Mouse (Mus musculus) adrenal gland, postnatal 14 days (tissue): ENCODE data around the gene Rhobtb1. TPM values are rescaled to one million over a fixed set of nuclear protein-coding genes. Genes with fewer than 3 reads are reported as not detected.
A peak's percentile ranks its signal among the peaks of the same experiment; 100 is the strongest.

Source experiments
- DNase-seq: peaks from one replicate; pipeline ENCODE4 v3.0.0; 2021; ENCODE audit warnings: mixed read lengths
- total RNA-seq: library from RNA; stranded (reverse); gene quantifications from 2 replicates; pipeline ENCODE4 v1.2.3, GENCODE M21; 2021

The Rhobtb1 gene
- total RNA-seq, 1 experiment from 2014 or later: 15.8 TPM

DNA sequence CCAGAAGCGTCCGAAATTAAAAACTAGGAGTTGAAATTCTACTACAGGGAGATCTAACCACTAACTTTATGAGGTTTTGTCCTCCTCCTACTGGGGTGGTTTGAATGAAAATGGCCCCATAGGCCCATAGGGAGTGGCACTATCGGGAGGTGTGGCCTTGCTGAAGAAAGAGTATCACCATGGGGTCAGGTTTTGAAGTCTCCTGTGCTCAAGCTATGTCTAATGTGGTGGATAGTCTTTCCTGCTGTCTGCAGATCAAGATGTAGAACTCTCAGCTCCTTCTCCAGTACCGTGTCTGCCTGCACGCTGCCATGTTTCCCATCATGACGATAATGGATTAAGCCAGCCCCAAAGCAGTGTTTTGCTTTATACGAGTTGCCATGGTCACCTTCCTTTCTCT is 173.6 kb downstream of the Rhobtb1 start:
- DNase-seq: no peak

DNA sequence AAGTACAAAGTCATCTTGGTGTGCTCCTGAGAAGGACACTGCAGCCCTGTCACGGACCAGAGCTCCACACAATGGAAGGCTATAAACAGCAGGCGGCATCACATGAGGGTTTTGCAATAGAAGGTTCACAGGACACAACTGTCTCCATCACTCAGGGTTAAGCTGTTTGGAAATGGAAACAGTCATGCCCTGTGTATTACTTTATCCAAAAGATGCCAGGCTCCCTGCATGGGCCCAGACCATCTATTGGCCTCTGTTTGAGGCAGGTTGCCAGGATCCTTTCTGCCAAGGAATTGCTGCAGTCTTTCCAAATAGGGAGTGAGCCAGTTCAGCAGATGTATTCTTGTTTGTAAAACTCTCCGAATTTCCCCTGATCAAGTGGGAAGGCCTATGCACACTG is 175.2 kb downstream of the Rhobtb1 start:
- peak; percentile 60 for DNase-seq

DNA sequence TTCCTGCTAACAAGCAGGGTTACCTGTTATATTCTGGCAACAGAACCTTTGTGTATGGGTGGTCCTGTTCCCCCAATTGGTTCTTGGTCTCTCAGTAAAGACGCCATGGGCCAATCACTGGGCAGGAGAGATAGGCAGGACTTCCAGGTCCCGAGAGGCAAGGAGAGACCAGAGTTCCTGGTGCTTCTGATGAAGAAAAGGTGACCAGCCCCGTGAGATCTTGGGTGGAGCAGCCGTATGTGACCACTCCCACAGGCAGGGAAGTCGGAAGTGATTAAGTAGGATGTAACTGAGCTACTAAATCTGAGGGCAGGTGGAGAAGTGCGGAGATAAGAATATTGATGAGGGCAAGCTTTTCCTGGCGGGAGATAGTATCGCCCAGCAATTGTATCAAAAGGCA is 176.1 kb downstream of the Rhobtb1 start:
- no peak for DNase-seq

DNA sequence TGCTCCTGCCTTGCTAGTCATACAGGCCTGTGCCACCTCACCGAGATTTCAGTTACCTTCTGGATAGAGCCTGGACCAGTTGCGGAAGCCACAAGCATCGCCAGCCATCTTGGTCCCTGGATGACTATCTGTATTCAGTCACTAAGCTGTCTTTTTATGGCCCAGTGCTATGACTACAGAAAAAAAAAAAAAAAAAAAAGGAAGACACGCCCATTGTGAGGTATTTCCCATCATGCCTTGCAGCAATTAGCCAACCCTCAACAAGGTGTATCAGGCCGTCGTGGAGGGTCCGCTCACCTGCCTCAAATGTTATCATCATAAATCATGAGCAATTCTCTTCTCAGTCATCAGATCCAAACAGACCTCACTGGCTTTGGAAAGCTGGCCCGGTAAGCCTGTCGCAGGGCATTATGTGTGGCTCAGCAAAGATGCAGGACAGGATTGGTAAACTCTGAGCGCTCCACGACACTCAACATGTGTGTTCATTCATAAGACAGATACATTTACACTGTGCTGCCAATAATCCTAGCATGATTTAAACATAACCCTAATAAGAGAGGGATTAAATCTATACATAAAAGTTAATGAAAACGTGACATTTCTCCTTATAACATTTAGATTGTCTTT is 176.9 kb downstream of the Rhobtb1 start:
- no peak for DNase-seq

DNA sequence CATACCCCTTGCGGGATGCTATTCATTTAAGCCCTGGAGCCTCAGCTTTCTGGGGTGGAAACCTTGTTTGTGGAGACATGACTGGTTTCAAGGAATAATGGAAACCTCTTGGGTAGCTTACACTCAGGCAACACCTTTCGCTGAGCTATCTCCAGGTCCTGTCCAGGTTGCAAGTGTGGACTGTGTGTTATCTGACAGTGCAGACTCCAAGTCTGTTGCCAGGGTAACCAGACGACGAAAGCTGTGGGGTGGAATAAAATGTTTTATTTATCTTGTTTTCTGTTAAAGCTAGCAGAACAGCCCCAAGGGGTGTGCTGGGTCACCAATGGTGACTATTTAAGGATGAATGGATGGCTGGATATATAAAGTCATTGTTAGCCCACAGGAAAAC is 177.4 kb downstream of the Rhobtb1 start:
- DNase-seq: no peak

DNA sequence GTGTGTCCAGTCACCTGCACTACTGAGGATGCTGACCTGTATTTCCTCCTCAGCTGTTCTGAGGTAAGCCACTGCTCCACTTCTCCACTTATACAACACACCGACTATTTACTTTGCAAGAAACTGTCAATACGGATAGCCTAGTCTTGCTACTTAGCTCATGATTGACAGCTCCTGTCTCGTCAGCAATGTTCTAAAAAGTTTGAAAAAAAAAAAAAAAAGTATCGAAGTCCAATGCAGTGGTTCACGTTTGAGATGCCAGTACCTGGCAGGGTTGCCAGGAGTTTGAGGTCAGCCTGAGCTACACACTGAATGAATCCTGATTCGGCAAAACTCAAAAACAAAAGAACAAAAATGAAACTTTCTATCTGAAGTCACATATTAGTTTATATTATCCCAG is 180.0 kb downstream of the Rhobtb1 start:
- DNase-seq: no peak

DNA sequence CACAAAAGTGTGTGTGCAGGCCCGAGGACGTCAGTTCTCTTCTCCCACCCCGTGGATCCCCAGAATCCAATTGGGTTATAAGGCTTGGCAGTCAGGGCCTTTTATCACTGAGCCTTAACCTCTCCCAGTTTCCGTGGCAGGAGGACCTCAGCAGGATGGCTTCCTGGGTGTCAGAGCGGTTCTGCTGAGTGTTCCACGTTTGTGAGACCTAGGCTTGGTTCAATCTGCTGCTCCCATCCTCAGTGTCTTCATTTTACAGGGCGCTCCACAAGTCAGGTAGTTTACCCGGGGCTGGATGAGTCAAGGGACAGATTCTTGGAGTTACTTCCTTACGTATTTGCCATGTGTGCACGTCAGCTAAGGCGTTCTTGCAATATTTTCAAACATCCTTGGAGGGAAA is 182.0 kb downstream of the Rhobtb1 start:
- no peak for DNase-seq

DNA sequence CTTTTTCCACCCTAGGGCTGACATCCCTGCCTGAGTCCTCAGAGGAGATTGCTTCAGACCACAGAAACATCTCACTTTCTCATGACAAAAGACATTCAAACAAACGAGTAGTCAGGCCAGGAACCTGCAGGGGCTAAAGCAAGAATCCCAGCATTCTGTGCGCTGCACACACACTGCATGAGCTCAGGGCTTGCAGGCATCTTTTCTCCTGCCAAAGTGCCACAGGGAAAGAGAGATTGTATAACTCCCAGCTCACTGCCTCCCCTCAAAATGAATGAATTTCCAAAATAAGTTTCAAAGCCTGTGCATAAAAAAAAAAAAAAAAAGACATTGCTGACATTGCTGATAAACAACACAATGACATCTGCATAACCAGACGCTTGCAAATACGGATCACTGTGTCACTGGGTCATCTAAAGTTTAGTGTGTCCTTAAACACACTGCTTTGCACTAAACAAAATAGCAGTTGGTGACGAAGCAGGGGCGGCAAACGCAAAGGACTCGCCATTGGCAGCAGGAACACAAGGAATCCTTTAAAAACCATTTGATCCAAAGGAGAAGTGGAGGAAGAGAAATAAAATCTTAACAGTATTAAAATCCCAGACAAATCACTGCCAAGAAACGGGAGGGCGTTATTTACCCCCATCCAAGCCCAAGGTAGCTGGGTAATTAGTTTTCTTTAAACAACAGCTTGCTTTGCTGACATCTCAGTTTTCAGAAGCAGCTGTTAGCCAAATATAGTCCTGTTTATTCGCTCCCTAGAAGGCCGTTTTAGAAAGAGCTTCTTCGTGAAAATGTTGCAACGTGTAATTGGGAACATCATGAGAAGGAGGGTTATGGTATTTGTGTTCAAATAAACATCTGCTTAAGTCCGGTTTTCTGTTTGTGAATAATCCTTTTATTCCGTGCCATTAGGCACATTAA is 183.3 kb downstream of the Rhobtb1 start:
- DNase-seq: no peak

DNA sequence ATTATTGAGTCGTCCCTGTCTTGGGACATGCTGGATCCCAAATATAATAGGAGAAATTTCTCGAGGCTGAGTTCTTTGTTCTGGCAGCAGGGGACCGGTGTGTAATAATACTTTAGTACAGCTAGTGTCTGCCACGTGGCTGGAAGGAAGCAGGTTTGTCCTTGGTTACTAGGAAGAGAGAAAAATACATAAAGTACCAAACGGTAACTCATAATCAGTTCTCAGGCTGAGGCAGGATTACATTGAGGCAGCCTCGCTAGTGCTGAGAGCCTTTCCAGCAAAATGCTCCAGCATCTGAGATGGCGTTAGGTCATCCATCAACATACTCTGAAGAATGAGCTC is 183.9 kb downstream of the Rhobtb1 start:
- no peak for DNase-seq

DNA sequence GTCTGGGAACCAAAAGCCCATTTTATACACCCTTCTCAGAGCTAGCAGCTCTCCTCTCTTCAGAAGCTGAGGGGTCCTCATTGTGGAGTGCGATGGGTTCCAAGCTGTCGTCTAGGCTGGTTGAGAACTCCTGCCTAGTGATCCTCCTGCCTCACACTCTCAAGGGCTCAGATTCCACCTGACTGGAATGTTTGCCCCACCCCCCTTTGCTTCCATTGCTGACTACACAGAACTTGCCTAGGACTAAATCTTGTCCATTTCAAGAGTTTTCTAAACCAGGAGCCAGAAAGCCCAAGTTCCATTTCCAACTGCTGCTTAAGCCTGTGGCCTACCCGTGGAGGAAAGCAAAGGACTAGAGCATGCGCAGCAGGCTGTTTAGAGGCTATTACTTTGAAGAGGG is 184.4 kb downstream of the Rhobtb1 start:
- no peak for DNase-seq

DNA sequence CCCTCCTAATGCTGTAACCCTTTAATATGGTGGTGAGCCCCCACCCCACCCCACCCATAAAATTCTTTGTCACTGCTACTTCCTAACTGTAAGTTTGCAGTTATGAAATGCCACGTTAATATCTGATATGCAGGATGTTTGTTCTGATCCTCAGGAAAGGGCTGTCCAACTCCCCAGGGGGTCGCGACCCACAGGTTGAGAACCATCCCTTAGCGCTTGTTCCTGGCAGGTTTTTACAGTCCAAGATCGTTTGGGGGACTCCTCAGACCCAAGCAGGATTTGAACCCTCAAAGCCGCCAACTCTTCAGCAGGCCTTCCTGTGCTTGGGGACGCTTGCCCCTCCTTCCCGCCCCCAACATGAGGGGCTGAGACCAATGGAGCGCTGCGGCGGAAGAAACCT is 185.0 kb downstream of the Rhobtb1 start:
- DNase-seq: no peak

DNA sequence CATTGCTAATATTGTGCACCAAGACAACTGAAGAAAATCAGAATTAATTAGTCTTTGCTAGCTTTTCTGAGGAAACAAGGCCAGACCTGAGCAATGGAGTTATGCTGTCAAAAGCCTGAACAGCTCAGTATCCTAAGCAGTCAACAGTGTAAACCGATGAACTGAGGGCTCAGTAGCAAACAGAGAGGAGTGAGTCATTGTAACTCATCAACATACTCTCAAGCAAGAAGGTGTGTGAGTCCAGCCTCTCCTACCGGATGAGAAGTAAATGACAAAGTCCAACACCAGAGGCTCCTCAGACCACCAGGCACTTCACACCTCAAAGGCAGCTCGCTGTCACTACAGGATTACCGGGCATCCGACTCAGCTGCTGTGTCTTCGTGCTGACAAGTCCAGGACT is 188.8 kb downstream of the Rhobtb1 start:
- DNase-seq: no peak

Other genes with a start within 250 kb of the Rhobtb1 start
- 2.4 and 3.7 TPM in 2 replicates for gene A930033H14Rik, start 61.7 kb downstream of the Rhobtb1 start, total RNA-seq
- 38.0 and 51.0 TPM in 2 replicates for gene Cdk1, start 201.5 kb downstream of the Rhobtb1 start, total RNA-seq
- gene Ank3, start 247.3 kb downstream of the Rhobtb1 start, total RNA-seq: 16.6 and 19.4 TPM in 2 replicates